In the genomic region with DNA sequence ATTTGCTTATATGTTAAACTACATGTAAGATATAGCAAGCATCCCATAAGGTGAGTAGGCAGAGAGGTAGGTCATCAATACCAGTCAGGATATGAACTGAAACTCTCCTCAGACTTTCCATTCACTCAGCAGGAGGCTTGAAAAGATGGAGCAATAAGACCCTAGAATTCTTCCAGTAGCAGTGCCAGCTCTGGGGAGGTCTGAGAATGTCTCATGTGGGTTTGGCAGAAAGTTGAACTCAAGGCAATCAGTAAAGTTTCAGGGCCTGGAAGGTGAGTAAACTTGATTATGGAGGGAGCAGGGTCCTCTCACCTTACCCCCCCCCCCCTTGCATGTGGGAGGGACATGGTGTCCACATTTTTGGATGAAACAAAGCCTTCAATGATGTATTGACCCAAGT, we compare ENCODE assay signal across 28 mouse cellular contexts.
"Had no signal": no experiment of that assay in that cellular context is flagged by ENCODE, and none has a peak within 500 bp of the region (broad histone marks: within the 10 kb centered on the region; RNA-seq: fewer than 3 reads in every experiment).

No protein-coding gene starts in this region.

- H3K9ac ChIP-seq: embryonic facial prominence, embryonic 12.5 days; embryonic facial prominence, embryonic 13.5 days; embryonic facial prominence, embryonic 15.5 days; forebrain, embryonic 12.5 days; forebrain, embryonic 13.5 days; forebrain, embryonic 15.5 days; forebrain, postnatal 0 days had no signal

- H3K4me1 ChIP-seq: embryonic facial prominence, embryonic 12.5 days; embryonic facial prominence, embryonic 15.5 days; forebrain, embryonic 12.5 days; forebrain, embryonic 13.5 days; forebrain, embryonic 15.5 days had no signal

- DNase-seq: cerebellum, adult 18-20 months; cerebellum, adult 2 months; cerebellum, adult 8-10 months; cerebellum, adult 9-10 months; cerebellum, adult 9-11 months; cerebellum, postnatal 10 days; cerebellum, postnatal 14 days; cerebellum, postnatal 25 days; cerebellum, postnatal 36 days; embryo, embryonic 11 days; forebrain, postnatal 0 days; gastrocnemius, adult 2 months; gastrocnemius, postnatal 10 days; gastrocnemius, postnatal 14 days; gastrocnemius, postnatal 25 days; gastrocnemius, postnatal 36 days; heart, adult 18-20 months had no signal

- H3K27ac ChIP-seq: embryonic facial prominence, embryonic 10.5 days; embryonic facial prominence, embryonic 12.5 days; embryonic facial prominence, embryonic 13.5 days; embryonic facial prominence, embryonic 15.5 days; forebrain, embryonic 10.5 days; forebrain, embryonic 12.5 days; forebrain, embryonic 13.5 days; forebrain, embryonic 15.5 days; gastrocnemius, adult 2 months had no signal

- H3K9me3 ChIP-seq: embryonic facial prominence, embryonic 10.5 days; embryonic facial prominence, embryonic 12.5 days; embryonic facial prominence, embryonic 13.5 days; embryonic facial prominence, embryonic 15.5 days; forebrain, embryonic 10.5 days; forebrain, embryonic 12.5 days; forebrain, embryonic 13.5 days; forebrain, embryonic 15.5 days had no signal

- ATAC-seq: forebrain, embryonic 13.5 days; forebrain, embryonic 14.5 days; forebrain, embryonic 15.5 days; forebrain, embryonic 16.5 days; forebrain, postnatal 0 days had no signal

- H3K4me2 ChIP-seq: embryonic facial prominence, embryonic 12.5 days; embryonic facial prominence, embryonic 13.5 days; embryonic facial prominence, embryonic 15.5 days; forebrain, embryonic 12.5 days; forebrain, embryonic 13.5 days; forebrain, embryonic 15.5 days had no signal

- H3K27me3 ChIP-seq: embryonic facial prominence, embryonic 12.5 days; embryonic facial prominence, embryonic 13.5 days; embryonic facial prominence, embryonic 15.5 days; forebrain, embryonic 12.5 days; forebrain, embryonic 13.5 days; forebrain, embryonic 15.5 days had no signal

- H3K4me3 ChIP-seq: embryonic facial prominence, embryonic 10.5 days; embryonic facial prominence, embryonic 12.5 days; embryonic facial prominence, embryonic 13.5 days; embryonic facial prominence, embryonic 15.5 days; erythroblast, embryonic 14.5 days; forebrain, embryonic 10.5 days; forebrain, embryonic 12.5 days; forebrain, embryonic 13.5 days; forebrain, embryonic 15.5 days; gastrocnemius, adult 2 months had no signal

- H3K36me3 ChIP-seq: embryonic facial prominence, embryonic 10.5 days; embryonic facial prominence, embryonic 12.5 days; embryonic facial prominence, embryonic 13.5 days; embryonic facial prominence, embryonic 15.5 days; forebrain, embryonic 10.5 days; forebrain, embryonic 12.5 days; forebrain, embryonic 15.5 days had no signal
